Mouse (Mus musculus) G1E (cell line): ENCODE data around the gene Mrc2.

Source experiments
- CTCF ChIP-seq: IDR thresholded peaks from 2 replicates; pipeline ENCODE4 v1.5.1; 2012; ENCODE audit warnings: low read depth, low read length, inconsistent platforms, mixed read lengths
- GATA1 ChIP-seq: IDR thresholded peaks from 2 replicates; pipeline ENCODE4 v1.6.1; 2012; ENCODE audit warnings: borderline replicate concordance, low read length, inconsistent platforms, mixed read lengths
- GATA2 ChIP-seq: IDR thresholded peaks from 2 replicates; pipeline ENCODE4 v1.6.1; 2012; ENCODE audit warnings: low read depth, low read length, inconsistent platforms, borderline replicate concordance
- POLR2AphosphoS5 ChIP-seq: IDR thresholded peaks from 2 replicates; pipeline ENCODE4 v1.6.1; 2012; ENCODE audit warnings: low read depth, low read length, inconsistent platforms; ENCODE audit not compliant: insufficient replicate concordance
- TAL1 ChIP-seq: conservative IDR thresholded peaks from 2 replicates; pipeline ENCODE4 v1.6.1; 2012; ENCODE audit warnings: low read depth, low read length, inconsistent platforms, mixed read lengths

- TF ChIP-seq CTCF (no peak), GATA2 (no peak), POLR2AphosphoS5 (no peak), TAL1 (peak; percentile 89), GATA1 (no peak)
Measured at GRCm38 (mm10) chr11:105366051-105366450, 73.6 kb downstream of the Mrc2 start.
